Mouse (Mus musculus): ENCODE measurements around the gene Cpsf4.
"Not testable (repeated sequence)": the region's sequence is repeated elsewhere in the genome, so short reads cannot be mapped to it uniquely, and the experiment has no call there.

The Cpsf4 gene

GRCm38 (mm10) chr5:145201321-145201991, 34.4 kb downstream of the Cpsf4 start, which contains the start of gene Zkscan14:
Zkscan14 (minus strand) TSS chr5:145201868.
- H3K36me3 ChIP-seq (ENCODE audit: control insufficient read depth, insufficient read depth, low read length, poor library complexity, severe bottlenecking) = no peaks in the 10 kb centered on the region; the same call in 1 of the 2 replicates
- DNase-seq (ENCODE audit: low read depth, low spot score) = peak; percentile 95
- no peaks in the 10 kb centered on the region for H3K27me3 ChIP-seq (ENCODE audit: control insufficient read depth, insufficient read depth, low read length, poor library complexity, severe bottlenecking)

DNA sequence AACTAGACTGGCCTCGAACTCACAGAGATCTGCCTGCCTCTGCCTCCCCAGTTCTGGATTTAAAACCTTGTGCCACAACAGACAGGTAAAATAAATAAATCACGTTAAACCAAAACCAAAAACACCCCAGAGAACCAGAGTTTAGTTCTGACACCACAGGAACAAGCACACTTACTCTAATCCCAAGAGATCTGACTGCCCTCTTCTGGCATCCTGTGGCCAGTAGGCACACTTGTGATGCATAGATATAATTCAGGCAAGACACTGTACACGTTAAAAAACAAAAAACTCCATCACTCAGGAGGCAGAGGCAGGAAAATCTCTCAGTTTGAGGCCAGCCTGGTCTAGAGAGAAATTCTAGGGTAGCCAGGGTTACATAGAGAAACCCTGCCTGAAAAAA, 35.4 kb downstream of the Cpsf4 start:
- Histone ChIP-seq H3K36me3 (ENCODE audit: control insufficient read depth, insufficient read depth, low read length, poor library complexity, severe bottlenecking) (no peaks in the 10 kb centered on the region; the same call in 1 of the 2 replicates), H3K27me3 (ENCODE audit: control insufficient read depth, insufficient read depth, low read length, poor library complexity, severe bottlenecking) (no peaks in the 10 kb centered on the region)
- no peak for DNase-seq (ENCODE audit: low read depth, low spot score)

GRCm38 (mm10) chr5:145203936-145204691, 37.1 kb downstream of the Cpsf4 start, which contains the start of gene Zkscan5:
Zkscan5 (plus strand) TSS chr5:145204562.
- Histone ChIP-seq H3K36me3 (ENCODE audit: control insufficient read depth, insufficient read depth, low read length, poor library complexity, severe bottlenecking) (no peaks in the 10 kb centered on the region), H3K27me3 (ENCODE audit: control insufficient read depth, insufficient read depth, low read length, poor library complexity, severe bottlenecking) (no peaks in the 10 kb centered on the region)
- DNase-seq (ENCODE audit: low read depth, low spot score) = peak; percentile 97

DNA sequence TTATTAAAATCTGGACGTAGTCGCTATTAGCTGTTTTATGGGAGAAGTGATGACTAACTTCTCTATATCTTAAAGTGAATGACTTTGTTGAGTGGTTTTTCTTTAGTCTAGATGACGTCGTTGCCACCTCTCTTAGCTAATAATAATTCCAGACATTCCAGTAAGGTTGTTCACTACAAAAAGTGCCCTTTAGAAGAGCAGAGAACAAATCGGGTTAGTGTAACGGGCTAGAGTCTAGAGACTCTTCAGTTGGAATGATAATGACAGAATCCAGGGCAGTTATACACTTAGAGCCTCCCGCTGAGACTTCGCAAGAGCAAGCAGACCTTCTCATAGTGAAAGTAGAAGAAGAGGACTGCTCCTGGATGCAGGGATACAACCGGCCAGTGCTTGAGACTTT, 38.0 kb downstream of the Cpsf4 start:
- DNase-seq (ENCODE audit: low read depth, low spot score) = no peak
- H3K36me3 ChIP-seq (ENCODE audit: control insufficient read depth, insufficient read depth, low read length, poor library complexity, severe bottlenecking) = no peaks in the 10 kb centered on the region
- H3K27me3 ChIP-seq (ENCODE audit: control insufficient read depth, insufficient read depth, low read length, poor library complexity, severe bottlenecking) = no peaks in the 10 kb centered on the region

DNA sequence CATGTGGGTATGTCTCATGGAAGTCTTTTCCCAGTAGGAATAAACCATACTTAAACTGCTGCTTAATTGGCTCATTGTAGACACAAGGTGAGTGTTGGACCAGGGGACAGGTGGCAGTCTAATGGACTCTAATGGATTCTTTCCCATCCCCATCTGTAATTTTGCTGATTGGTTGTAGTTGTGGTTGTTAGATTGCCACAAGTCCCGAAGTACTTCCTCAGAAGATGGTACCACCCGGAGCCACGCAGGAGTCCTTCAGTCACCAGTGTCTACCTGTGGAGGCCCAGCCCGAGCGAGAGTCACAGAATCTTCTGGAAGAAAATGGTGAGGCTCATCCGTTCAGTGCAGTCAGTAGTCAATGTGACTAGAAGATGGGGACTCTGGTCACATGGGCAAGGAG, 40.4 kb downstream of the Cpsf4 start:
- H3K27me3 ChIP-seq (ENCODE audit: control insufficient read depth, insufficient read depth, low read length, poor library complexity, severe bottlenecking) = no peaks in the 10 kb centered on the region
- H3K36me3 ChIP-seq (ENCODE audit: control insufficient read depth, insufficient read depth, low read length, poor library complexity, severe bottlenecking) = no peaks in the 10 kb centered on the region
- DNase-seq (ENCODE audit: low read depth, low spot score) = no peak

DNA sequence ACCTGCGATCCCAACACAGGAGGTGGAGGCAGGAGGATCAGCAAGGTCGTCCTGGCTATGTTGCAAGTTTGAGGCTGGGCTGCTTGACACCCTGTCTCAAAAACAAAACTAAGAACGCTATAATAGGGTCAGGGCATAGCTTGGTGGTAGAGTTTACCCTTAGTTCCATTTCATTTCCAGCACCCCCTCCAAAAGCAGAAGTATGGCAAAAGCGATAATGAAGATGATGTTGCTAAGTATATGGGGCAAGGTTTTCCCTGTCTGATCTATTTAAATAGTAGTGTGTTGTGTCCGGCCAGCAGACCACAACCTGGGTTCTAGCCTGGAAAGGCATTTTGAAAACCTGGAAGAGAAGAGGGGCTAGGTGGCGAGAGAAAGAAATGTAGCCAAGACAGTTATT, 40.9 kb downstream of the Cpsf4 start:
- Histone ChIP-seq H3K27me3 (ENCODE audit: control insufficient read depth, insufficient read depth, low read length, poor library complexity, severe bottlenecking) (no peaks in the 10 kb centered on the region), H3K36me3 (ENCODE audit: control insufficient read depth, insufficient read depth, low read length, poor library complexity, severe bottlenecking) (no peaks in the 10 kb centered on the region)
- no peak for DNase-seq (ENCODE audit: low read depth, low spot score)

DNA sequence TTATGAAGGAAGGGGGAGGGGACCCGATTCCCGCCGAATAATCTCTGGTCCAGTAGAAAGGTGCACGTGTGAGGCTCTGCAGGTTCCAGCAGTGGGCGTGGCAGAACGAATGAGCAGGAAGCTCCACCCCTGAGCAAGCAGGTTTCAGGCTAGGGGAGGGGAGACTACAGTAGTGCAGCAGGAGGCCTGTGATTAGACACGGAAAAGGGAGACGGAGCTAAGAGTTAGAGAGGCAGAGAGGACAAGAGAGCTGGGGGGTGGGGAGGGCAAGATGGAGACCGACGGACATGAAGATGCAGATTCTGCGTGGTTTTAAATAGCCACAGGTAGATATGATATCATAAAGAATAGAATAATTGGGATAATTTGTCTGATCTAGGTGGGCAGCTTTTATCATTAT, 41.4 kb downstream of the Cpsf4 start:
- not testable (repeated sequence) for DNase-seq (ENCODE audit: low read depth, low spot score); H3K36me3 ChIP-seq (ENCODE audit: control insufficient read depth, insufficient read depth, low read length, poor library complexity, severe bottlenecking); H3K27me3 ChIP-seq (ENCODE audit: control insufficient read depth, insufficient read depth, low read length, poor library complexity, severe bottlenecking)

GRCm38 (mm10) chr5:145211340-145211739, 44.3 kb downstream of the Cpsf4 start:
- no peak for DNase-seq (ENCODE audit: low read depth, low spot score)
- Histone ChIP-seq H3K27me3 (ENCODE audit: control insufficient read depth, insufficient read depth, low read length, poor library complexity, severe bottlenecking) (no peaks in the 10 kb centered on the region), H3K36me3 (ENCODE audit: control insufficient read depth, insufficient read depth, low read length, poor library complexity, severe bottlenecking) (no peaks in the 10 kb centered on the region)

GRCm38 (mm10) chr5:145212216-145212615, 45.2 kb downstream of the Cpsf4 start:
- no peak for DNase-seq (ENCODE audit: low read depth, low spot score)
- no peaks in the 10 kb centered on the region for H3K27me3 ChIP-seq (ENCODE audit: control insufficient read depth, insufficient read depth, low read length, poor library complexity, severe bottlenecking)
- no peaks in the 10 kb centered on the region for H3K36me3 ChIP-seq (ENCODE audit: control insufficient read depth, insufficient read depth, low read length, poor library complexity, severe bottlenecking)

DNA sequence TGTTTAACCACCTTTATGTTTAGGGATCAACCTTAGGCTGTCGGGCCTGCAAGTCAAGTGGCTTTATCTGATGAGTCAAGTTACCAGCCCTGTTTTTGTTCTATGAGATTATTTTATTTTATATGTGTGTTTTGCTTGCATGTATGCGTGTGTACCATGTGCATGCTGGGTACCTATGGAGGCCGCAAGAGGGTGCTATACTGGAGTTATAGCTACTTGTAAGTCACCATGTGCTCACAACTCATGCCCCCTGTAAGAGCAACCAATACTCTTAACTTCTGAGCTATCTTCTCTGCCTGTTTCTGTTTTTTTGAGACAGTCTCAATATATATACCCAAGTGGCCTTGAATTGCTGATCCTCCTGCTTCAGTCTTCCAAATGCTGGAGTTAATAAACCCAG, 46.5 kb downstream of the Cpsf4 start:
- no peak for DNase-seq (ENCODE audit: low read depth, low spot score)
- Histone ChIP-seq H3K36me3 (ENCODE audit: control insufficient read depth, insufficient read depth, low read length, poor library complexity, severe bottlenecking) (no peaks in the 10 kb centered on the region), H3K27me3 (ENCODE audit: control insufficient read depth, insufficient read depth, low read length, poor library complexity, severe bottlenecking) (no peaks in the 10 kb centered on the region)

DNA sequence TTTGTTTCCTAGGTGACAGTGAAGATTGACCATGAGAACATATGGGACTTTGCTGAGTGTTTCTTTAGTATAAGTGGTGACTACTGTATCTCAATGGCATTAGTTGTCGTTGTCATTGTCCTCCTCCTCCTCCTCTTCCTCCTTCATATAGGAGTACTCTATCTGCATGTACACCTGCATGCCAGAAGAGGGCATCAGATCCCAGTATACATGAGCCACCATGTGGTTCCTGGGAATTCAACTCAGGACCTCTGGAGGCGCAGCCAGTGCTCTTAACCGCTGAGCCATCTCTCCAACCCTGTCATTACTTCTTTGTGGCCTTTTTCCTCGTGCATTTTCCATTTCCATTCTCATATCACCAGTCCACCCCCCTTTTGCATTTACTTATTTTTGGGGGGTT, 47.7 kb downstream of the Cpsf4 start:
- DNase-seq (ENCODE audit: low read depth, low spot score) = no peak

GRCm38 (mm10) chr5:145217746-145218145, 50.7 kb downstream of the Cpsf4 start:
- no peak for DNase-seq (ENCODE audit: low read depth, low spot score)
- H3K27me3 ChIP-seq (ENCODE audit: control insufficient read depth, insufficient read depth, low read length, poor library complexity, severe bottlenecking) = no peaks in the 10 kb centered on the region
- H3K36me3 ChIP-seq (ENCODE audit: control insufficient read depth, insufficient read depth, low read length, poor library complexity, severe bottlenecking) = peaks cover 7% of the 10 kb centered on the region

More for the DNA sequence above, 47.7 kb downstream of the Cpsf4 start:
- Histone ChIP-seq H3K36me3 (ENCODE audit: control insufficient read depth, insufficient read depth, low read length, poor library complexity, severe bottlenecking) (no peaks in the 10 kb centered on the region), H3K27me3 (ENCODE audit: control insufficient read depth, insufficient read depth, low read length, poor library complexity, severe bottlenecking) (no peaks in the 10 kb centered on the region)

DNA sequence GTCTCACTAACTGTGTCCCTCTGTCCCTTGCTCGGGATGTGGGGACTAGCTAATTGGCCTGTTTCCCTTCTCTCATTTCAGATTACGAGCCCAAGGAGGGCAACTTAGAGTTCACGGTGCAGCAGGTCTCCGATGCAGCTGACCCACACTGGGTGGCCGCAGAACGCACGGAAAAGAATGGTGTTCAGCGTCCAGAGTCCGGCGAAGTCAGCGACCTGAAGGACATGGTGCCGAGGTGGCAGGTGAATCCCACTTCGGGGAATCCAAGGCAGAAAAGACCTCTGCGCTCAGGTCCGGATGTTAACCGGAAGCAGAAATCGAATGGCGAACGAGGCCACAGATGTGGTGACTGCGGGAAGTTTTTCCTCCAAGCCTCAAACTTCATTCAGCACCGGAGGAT, 51.2 kb downstream of the Cpsf4 start:
- DNase-seq (ENCODE audit: low read depth, low spot score) = no peak
- no peaks in the 10 kb centered on the region for H3K27me3 ChIP-seq (ENCODE audit: control insufficient read depth, insufficient read depth, low read length, poor library complexity, severe bottlenecking)
- peaks cover 7% of the 10 kb centered on the region for H3K36me3 ChIP-seq (ENCODE audit: control insufficient read depth, insufficient read depth, low read length, poor library complexity, severe bottlenecking)

DNA sequence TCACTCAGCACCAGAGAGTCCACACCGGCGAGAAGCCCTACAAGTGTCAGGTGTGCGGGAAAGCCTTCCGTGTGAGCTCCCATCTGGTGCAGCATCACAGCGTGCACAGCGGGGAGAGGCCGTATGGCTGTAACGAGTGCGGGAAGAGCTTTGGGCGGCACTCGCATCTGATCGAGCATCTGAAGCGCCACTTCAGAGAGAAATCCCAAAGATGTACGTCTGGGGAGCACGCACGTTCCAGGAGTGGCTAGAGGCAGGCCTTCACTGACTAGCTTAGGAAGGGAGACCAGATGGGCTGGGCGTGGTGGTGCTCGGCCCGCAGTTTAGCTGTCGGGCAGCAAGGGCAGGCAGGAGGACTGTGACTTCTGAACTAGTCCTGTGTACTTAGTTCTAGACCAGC, 51.7 kb downstream of the Cpsf4 start:
- no peaks in the 10 kb centered on the region for H3K27me3 ChIP-seq (ENCODE audit: control insufficient read depth, insufficient read depth, low read length, poor library complexity, severe bottlenecking)
- H3K36me3 ChIP-seq (ENCODE audit: control insufficient read depth, insufficient read depth, low read length, poor library complexity, severe bottlenecking) = peaks cover 7% of the 10 kb centered on the region
- DNase-seq (ENCODE audit: low read depth, low spot score) = no peak

- Histone ChIP-seq H3K27me3 (ENCODE audit: control insufficient read depth, insufficient read depth, low read length, poor library complexity, severe bottlenecking) (no peaks in the 10 kb centered on the region), H3K36me3 (ENCODE audit: control insufficient read depth, insufficient read depth, low read length, poor library complexity, severe bottlenecking) (peaks cover 7% of the 10 kb centered on the region)
- DNase-seq (ENCODE audit: low read depth, low spot score) = no peak
Measured at GRCm38 (mm10) chr5:145219981-145220380, 53.0 kb downstream of the Cpsf4 start.

Data from splenic B cell, adult 2 months (primary cell).